Mouse (Mus musculus): ENCODE measurements around the gene Sec14l3. TPM values are rescaled to one million over a fixed set of nuclear protein-coding genes. Genes with fewer than 3 reads are reported as not detected.

Sec14l3 gene
- polyA plus RNA-seq, 1 experiment = not detected

- 0 out of 2 replicates have a peak, but pooled peaks cover 1% of the 10 kb centered on the region for H3K36me3 ChIP-seq (ENCODE audit: control insufficient read depth, insufficient read depth, low read length)
- H3K27me3 ChIP-seq (ENCODE audit: control insufficient read depth, insufficient read depth, low read length) = no peaks in the 10 kb centered on the region
- peaks cover 19% of the 10 kb centered on the region for H3K4me1 ChIP-seq (ENCODE audit: control insufficient read depth, insufficient read depth, insufficient read length, low read length)
- peak overlapping the region; percentile 75 for H3K27ac ChIP-seq (ENCODE audit: insufficient read depth, low read depth, low read length)
- H3K4me3 ChIP-seq (ENCODE audit: low read depth, low read length) = peak overlapping the region; percentile 78
- WGBS = under 1% methylated on average over 41 of the region's 41 CpGs
- TF ChIP-seq CTCF (IDR thresholded peaks at IDR 0.05; ENCODE audit: extremely low read depth, insufficient read length, insufficient replicate concordance, low read depth, low read length) (no peak), POLR2A (IDR thresholded peaks at IDR 0.05; ENCODE audit: low read depth, low read length) (peak; percentile 84)
Observed at GRCm38 (mm10) chr11:4118081-4118921, 53.7 kb downstream of the Sec14l3 start.

GRCm38 (mm10) chr11:4119635-4120034 is 55.0 kb downstream of the Sec14l3 start:
- WGBS = 67% methylated on average over 5 of the region's 5 CpGs
- Histone ChIP-seq H3K27ac (ENCODE audit: insufficient read depth, low read depth, low read length) (no peak overlapping the region), H3K36me3 (ENCODE audit: control insufficient read depth, insufficient read depth, low read length) (no peaks in the 10 kb centered on the region), H3K4me1 (ENCODE audit: control insufficient read depth, insufficient read depth, insufficient read length, low read length) (peaks cover 18% of the 10 kb centered on the region), H3K27me3 (ENCODE audit: control insufficient read depth, insufficient read depth, low read length) (no peaks in the 10 kb centered on the region), H3K4me3 (ENCODE audit: low read depth, low read length) (no peak overlapping the region)
- TF ChIP-seq CTCF (IDR thresholded peaks at IDR 0.05; ENCODE audit: extremely low read depth, insufficient read length, insufficient replicate concordance, low read depth, low read length) = no peak
- no peak for TF ChIP-seq POLR2A (IDR thresholded peaks at IDR 0.05; ENCODE audit: low read depth, low read length)

GRCm38 (mm10) chr11:4121691-4122090 is 57.0 kb downstream of the Sec14l3 start:
- TF ChIP-seq POLR2A (IDR thresholded peaks at IDR 0.05; ENCODE audit: low read depth, low read length) = no peak
- Histone ChIP-seq H3K4me3 (ENCODE audit: low read depth, low read length) (no peak overlapping the region), H3K36me3 (ENCODE audit: control insufficient read depth, insufficient read depth, low read length) (no peaks in the 10 kb centered on the region), H3K27me3 (ENCODE audit: control insufficient read depth, insufficient read depth, low read length) (no peaks in the 10 kb centered on the region), H3K4me1 (ENCODE audit: control insufficient read depth, insufficient read depth, insufficient read length, low read length) (peaks cover 11% of the 10 kb centered on the region), H3K27ac (ENCODE audit: insufficient read depth, low read depth, low read length) (no peak overlapping the region)
- 78% methylated on average over 3 of the region's 3 CpGs for WGBS

GRCm38 (mm10) chr11:4122226-4122625 is 57.6 kb downstream of the Sec14l3 start:
- peaks cover 8% of the 10 kb centered on the region; the same call in 1 of the 2 replicates for H3K4me1 ChIP-seq (ENCODE audit: control insufficient read depth, insufficient read depth, insufficient read length, low read length)
- H3K4me3 ChIP-seq (ENCODE audit: low read depth, low read length) = no peak overlapping the region
- 82% methylated on average over 5 of the region's 5 CpGs for WGBS
- no peaks in the 10 kb centered on the region for H3K36me3 ChIP-seq (ENCODE audit: control insufficient read depth, insufficient read depth, low read length)
- TF ChIP-seq CTCF (IDR thresholded peaks at IDR 0.05; ENCODE audit: extremely low read depth, insufficient read length, insufficient replicate concordance, low read depth, low read length) = no peak
- TF ChIP-seq POLR2A (IDR thresholded peaks at IDR 0.05; ENCODE audit: low read depth, low read length) = no peak
- no peaks in the 10 kb centered on the region for H3K27me3 ChIP-seq (ENCODE audit: control insufficient read depth, insufficient read depth, low read length)
- H3K27ac ChIP-seq (ENCODE audit: insufficient read depth, low read depth, low read length) = no peak overlapping the region

- TF ChIP-seq POLR2A (IDR thresholded peaks at IDR 0.05; ENCODE audit: low read depth, low read length) (no peak), CTCF (IDR thresholded peaks at IDR 0.05; ENCODE audit: extremely low read depth, insufficient read length, insufficient replicate concordance, low read depth, low read length) (no peak)
- no peaks in the 10 kb centered on the region for H3K36me3 ChIP-seq (ENCODE audit: control insufficient read depth, insufficient read depth, low read length)
- no peaks in the 10 kb centered on the region for H3K27me3 ChIP-seq (ENCODE audit: control insufficient read depth, insufficient read depth, low read length)
- WGBS = 71% methylated on average over 10 of the region's 10 CpGs
- no peak within 1 kb of the TSS for H3K27ac ChIP-seq (ENCODE audit: insufficient read depth, low read depth, low read length)
- H3K4me1 ChIP-seq (ENCODE audit: control insufficient read depth, insufficient read depth, insufficient read length, low read length) = peaks cover 8% of the 10 kb centered on the region; the same call in 1 of the 2 replicates
- no peak within 1 kb of the TSS for H3K4me3 ChIP-seq (ENCODE audit: low read depth, low read length)
Observed at GRCm38 (mm10) chr11:4122742-4123579, 58.3 kb downstream of the Sec14l3 start, which contains the start of gene Sec14l2. Sec14l2 (minus strand) TSS chr11:4123415.

- Histone ChIP-seq H3K36me3 (ENCODE audit: control insufficient read depth, insufficient read depth, low read length) (no peaks in the 10 kb centered on the region), H3K4me1 (ENCODE audit: control insufficient read depth, insufficient read depth, insufficient read length, low read length) (peaks cover 4% of the 10 kb centered on the region; the same call in 1 of the 2 replicates), H3K4me3 (ENCODE audit: low read depth, low read length) (no peak overlapping the region), H3K27ac (ENCODE audit: insufficient read depth, low read depth, low read length) (no peak overlapping the region), H3K27me3 (ENCODE audit: control insufficient read depth, insufficient read depth, low read length) (no peaks in the 10 kb centered on the region)
- TF ChIP-seq CTCF (IDR thresholded peaks at IDR 0.05; ENCODE audit: extremely low read depth, insufficient read length, insufficient replicate concordance, low read depth, low read length) = peak; percentile 86; the same call in 1 of the 2 replicates
- no peak for TF ChIP-seq POLR2A (IDR thresholded peaks at IDR 0.05; ENCODE audit: low read depth, low read length)
- whole genome bisulfite sequencing = 49% methylated on average over 5 of the region's 5 CpGs
Observed at GRCm38 (mm10) chr11:4123922-4124321, 59.3 kb downstream of the Sec14l3 start.

GRCm38 (mm10) chr11:4127059-4127458 is 62.4 kb downstream of the Sec14l3 start:
- Histone ChIP-seq H3K27me3 (ENCODE audit: control insufficient read depth, insufficient read depth, low read length) (no peaks in the 10 kb centered on the region), H3K4me1 (ENCODE audit: control insufficient read depth, insufficient read depth, insufficient read length, low read length) (peaks cover 2% of the 10 kb centered on the region; the same call in 1 of the 2 replicates), H3K36me3 (ENCODE audit: control insufficient read depth, insufficient read depth, low read length) (no peaks in the 10 kb centered on the region), H3K27ac (ENCODE audit: insufficient read depth, low read depth, low read length) (no peak overlapping the region), H3K4me3 (ENCODE audit: low read depth, low read length) (no peak overlapping the region)
- TF ChIP-seq CTCF (IDR thresholded peaks at IDR 0.05; ENCODE audit: extremely low read depth, insufficient read length, insufficient replicate concordance, low read depth, low read length) (no peak), POLR2A (IDR thresholded peaks at IDR 0.05; ENCODE audit: low read depth, low read length) (no peak)
- 87% methylated on average over 1 of the region's 1 CpGs for WGBS

Other genes starting within 250 kb of the Sec14l3 start
- 0.11 and 0.52 TPM in 2 replicates for gene Osbp2, start 200.9 kb upstream of the Sec14l3 start, polyA plus RNA-seq (2012; rRNA removed)
- gene 4921536K21Rik, start 169.7 kb upstream of the Sec14l3 start, polyA plus RNA-seq (2012; rRNA removed) = 0.06 TPM in 2 replicates
- 1.4 and 2.4 TPM in 2 replicates for gene Dusp18, start 169.6 kb upstream of the Sec14l3 start, polyA plus RNA-seq (2012; rRNA removed)
- 4.7 and 6.5 TPM in 2 replicates for gene Slc35e4, start 150.2 kb upstream of the Sec14l3 start, polyA plus RNA-seq (2012; rRNA removed)
- 187 and 452 TPM in 2 replicates for gene Tcn2, start 132.7 kb upstream of the Sec14l3 start, polyA plus RNA-seq (2012; rRNA removed)
- gene Pes1, start 100.9 kb upstream of the Sec14l3 start, polyA plus RNA-seq (2012; rRNA removed) = 11.2 and 17.8 TPM in 2 replicates
- 0.19 TPM in 1 of 2 replicates, not detected in the other for gene 4930556J24Rik, start 88.1 kb upstream of the Sec14l3 start, polyA plus RNA-seq (2012; rRNA removed)
- 88.7 and 124 TPM in 2 replicates for gene Gal3st1, start 81.2 kb upstream of the Sec14l3 start, polyA plus RNA-seq (2012; rRNA removed)
- gene Sec14l4, start 33.4 kb upstream of the Sec14l3 start, polyA plus RNA-seq (2012; rRNA removed) = 0.05 and 0.42 TPM in 2 replicates
- gene Mtfp1, start 30.6 kb downstream of the Sec14l3 start, polyA plus RNA-seq (2012; rRNA removed) = 22.4 and 26.6 TPM in 2 replicates
- gene Sec14l2, start 58.6 kb downstream of the Sec14l3 start, polyA plus RNA-seq (2012; rRNA removed) = 23.7 and 84.2 TPM in 2 replicates
- 13.9 and 20.6 TPM in 2 replicates for gene Rnf215, start 70.4 kb downstream of the Sec14l3 start, polyA plus RNA-seq (2012; rRNA removed)
- 2.1 and 2.2 TPM in 2 replicates for gene Ccdc157, start 95.5 kb downstream of the Sec14l3 start, polyA plus RNA-seq (2012; rRNA removed)
- 13.9 and 24.7 TPM in 2 replicates for gene Sf3a1, start 95.5 kb downstream of the Sec14l3 start, polyA plus RNA-seq (2012; rRNA removed)
- 22.3 and 32.0 TPM in 2 replicates for gene Tbc1d10a, start 121.9 kb downstream of the Sec14l3 start, polyA plus RNA-seq (2012; rRNA removed)
- 2.6 and 2.7 TPM in 2 replicates for gene Castor1, start 153.4 kb downstream of the Sec14l3 start, polyA plus RNA-seq (2012; rRNA removed)
- 0.19 and 0.48 TPM in 2 replicates for gene Osm, start 171.6 kb downstream of the Sec14l3 start, polyA plus RNA-seq (2012; rRNA removed)
- 1.5 and 5.6 TPM in 2 replicates for gene Lif, start 192.7 kb downstream of the Sec14l3 start, polyA plus RNA-seq (2012; rRNA removed)

Data from small intestine, adult 2 months (tissue).